Mouse (Mus musculus) monocyte, adult 5-6 weeks (primary cell): ENCODE results near the gene Tnr. TPM values are rescaled to one million over a fixed set of nuclear protein-coding genes. Genes with fewer than 3 reads are reported as not detected.

Experiments
- ATAC-seq: fragments of 153-309, 156-312 bp; replicated peaks from 2 replicates; pipeline ENCODE4 v1.8.0; 2017; ENCODE audit warnings: mild to moderate bottlenecking; ENCODE audit not compliant: low TSS enrichment, insufficient number of reproducible peaks, severe bottlenecking, poor library complexity, low FRiP score
- total RNA-seq: library from RNA; stranded (forward); fragments of 200-1000, 200-491, 200-594 nt; gene quantifications from 3 replicates; pipeline ENCODE4 v1.2.3, GENCODE M21; 2017

Gene Tnr
- total RNA-seq, 1 experiment from 2014 or later: not detected

- peak; percentile 63 for ATAC-seq
These were observed 290.8 kb downstream of the Tnr start for GRCm38 (mm10) chr1:159814348-159814747.

- ATAC-seq: no peak
These were observed 293.2 kb downstream of the Tnr start for GRCm38 (mm10) chr1:159816614-159817371.

- no peak for ATAC-seq
These were observed 295.9 kb downstream of the Tnr start for GRCm38 (mm10) chr1:159819511-159819910.

- ATAC-seq: no peak
These were observed 298.8 kb downstream of the Tnr start for GRCm38 (mm10) chr1:159822416-159822815.

- ATAC-seq: no peak
These were observed 305.0 kb downstream of the Tnr start for GRCm38 (mm10) chr1:159828531-159828930.

GRCm38 (mm10) chr1:159833165-159833564, 309.6 kb downstream of the Tnr start:
- ATAC-seq: no peak

GRCm38 (mm10) chr1:159833646-159834338, 310.2 kb downstream of the Tnr start:
- ATAC-seq: no peak

GRCm38 (mm10) chr1:159835126-159835525, 311.6 kb downstream of the Tnr start:
- no peak for ATAC-seq

- ATAC-seq: no peak
These were observed 316.8 kb downstream of the Tnr start for GRCm38 (mm10) chr1:159840337-159840736.

GRCm38 (mm10) chr1:159842876-159843275, 319.3 kb downstream of the Tnr start:
- ATAC-seq: no peak

GRCm38 (mm10) chr1:159852088-159852487, 328.5 kb downstream of the Tnr start:
- no peak; the same call in 1 of the 2 replicates for ATAC-seq

- no peak for ATAC-seq
These were observed 330.7 kb downstream of the Tnr start for GRCm38 (mm10) chr1:159854261-159854660.

- no peak for ATAC-seq
These were observed 338.4 kb downstream of the Tnr start for GRCm38 (mm10) chr1:159861782-159862474.

GRCm38 (mm10) chr1:159865696-159866095, 342.1 kb downstream of the Tnr start:
- no peak for ATAC-seq

GRCm38 (mm10) chr1:159869619-159870441, 346.3 kb downstream of the Tnr start:
- no peak for ATAC-seq

GRCm38 (mm10) chr1:159872866-159873265, 349.3 kb downstream of the Tnr start:
- ATAC-seq: no peak

- no peak for ATAC-seq
These were observed 355.1 kb downstream of the Tnr start for GRCm38 (mm10) chr1:159878681-159879080.

- ATAC-seq: no peak
These were observed 356.3 kb downstream of the Tnr start for GRCm38 (mm10) chr1:159879866-159880265.

- no peak for ATAC-seq
These were observed 361.9 kb downstream of the Tnr start for GRCm38 (mm10) chr1:159885476-159885875.
